Mouse (Mus musculus) T-cell, adult 66 days (primary cell): ENCODE data around the gene Sumo1. TPM values are rescaled to one million over a fixed set of nuclear protein-coding genes. Genes with fewer than 3 reads are reported as not detected.

ENCODE experiments used
- total RNA-seq, 2 experiments: library from RNA; stranded (reverse); gene quantifications; 3 replicates in 1 of 2; 4 replicates in 1 of 2; pipeline ENCODE4 v1.2.4; 2023

Sumo1 gene
- 100 to 1,000 TPM in 1 of 2 experiments, 10 to 100 TPM in 1; 92.1 to 100 TPM for total RNA-seq

DNA sequence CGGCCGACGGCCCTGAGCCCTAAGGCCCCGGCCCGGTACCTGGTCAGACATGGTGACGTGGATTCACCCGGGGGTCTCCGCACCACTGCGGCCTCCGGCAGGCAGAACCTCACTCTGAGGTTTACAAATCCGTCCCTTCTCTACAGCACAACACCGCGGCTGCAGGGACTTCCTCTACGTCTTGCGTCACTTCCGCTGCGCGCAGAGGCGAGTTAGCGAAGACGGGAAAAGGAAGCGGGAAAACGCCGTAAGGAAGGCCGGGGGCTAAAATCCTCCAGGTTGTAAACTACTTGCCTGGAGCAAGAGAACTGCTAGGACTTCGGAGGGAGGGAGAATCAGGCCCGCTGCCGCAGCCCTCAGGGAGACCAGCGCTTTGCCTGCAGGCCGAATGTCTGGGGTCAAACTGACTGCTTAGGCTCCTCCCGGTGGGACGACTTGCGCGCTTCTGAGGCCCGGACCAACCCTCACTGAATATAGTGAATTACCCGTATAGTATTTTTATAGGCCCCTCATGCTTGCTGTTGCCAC, at the start of gene Sumo1:
Gene Sumo1, minus strand, starts transcription at position 194 of the 528 bp plus-strand sequence.

DNA sequence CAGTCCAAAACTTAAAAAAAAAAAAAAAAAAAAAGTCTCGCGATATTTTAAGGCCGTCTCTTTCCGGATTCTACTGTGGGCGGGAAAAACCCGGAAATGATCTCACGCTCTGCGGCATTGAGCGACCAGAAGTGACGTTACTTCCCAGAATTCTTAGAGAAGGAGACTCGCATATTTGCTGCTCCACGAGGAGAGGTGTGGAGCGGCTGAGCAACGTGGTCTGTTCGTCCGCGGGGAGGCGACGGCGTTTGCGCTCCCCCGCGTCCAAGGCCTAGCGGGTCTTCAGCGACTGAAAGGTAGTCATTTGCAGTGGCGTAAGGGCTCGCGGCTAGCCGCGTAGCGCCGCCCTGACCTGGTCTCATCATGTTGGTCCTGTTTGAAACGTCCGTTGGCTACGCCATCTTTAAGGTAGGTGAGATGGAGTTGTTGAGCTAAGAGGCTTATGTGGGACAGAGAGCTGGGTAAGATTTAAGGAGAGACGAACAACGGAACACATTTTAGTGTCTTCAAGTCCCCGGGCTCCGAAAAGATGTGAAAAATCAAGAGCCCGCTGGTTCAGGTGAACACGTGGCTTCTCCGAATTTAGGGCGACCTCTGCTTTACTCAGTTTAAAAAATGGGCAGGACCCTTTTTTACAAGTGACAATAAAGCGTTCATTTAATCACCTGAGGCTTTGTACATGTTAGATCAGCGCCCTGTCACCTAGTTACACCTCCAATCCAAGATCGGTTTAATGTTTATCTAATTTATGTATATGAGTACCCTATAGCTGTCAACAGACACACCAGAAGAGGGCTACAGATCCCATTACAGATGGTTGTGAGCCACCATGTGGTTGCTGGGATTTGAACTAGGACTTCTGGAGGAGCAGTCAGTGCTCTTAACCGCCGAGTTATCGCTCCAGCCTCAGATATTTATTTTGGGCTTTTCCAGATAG, 14.5 kb upstream of the Sumo1 start, which contains the start of gene Nop58:
Gene Nop58, plus strand, starts transcription at position 153 of the 937 bp plus-strand sequence.

Other genes with a start within 250 kb of the Sumo1 start
- under 1 TPM; 0.59 to 0.70 TPM for gene Fzd7, start 188.4 kb downstream of the Sumo1 start, total RNA-seq
- gene Gm973, start 154.6 kb downstream of the Sumo1 start, total RNA-seq = 10 to 100 TPM in 1 of 2 experiments, 1 to 10 TPM in 1; 5.3 to 10.8 TPM
- gene Nop58, start 14.1 kb upstream of the Sumo1 start, total RNA-seq = 100 to 1,000 TPM; 201 to 210 TPM
- 1 to 10 TPM; 2.9 to 4.0 TPM for gene Bmpr2, start 92.6 kb upstream of the Sumo1 start, total RNA-seq
- gene Fam117b, start 242.2 kb upstream of the Sumo1 start, total RNA-seq = 10 to 100 TPM; 53.6 to 56.4 TPM